Mouse (Mus musculus) heart, adult 2 months (tissue): ENCODE results near the gene Usp46. TPM values are rescaled to one million over a fixed set of nuclear protein-coding genes. Genes with fewer than 3 reads are reported as not detected.

ENCODE experiments used
- DNase-seq, 2 experiments: peaks; one replicate each; pipeline ENCODE4 v3.0.0; 2021
- H3K27ac ChIP-seq: fragments of 200-600 bp; 2 replicates; pipeline ENCODE4 v1.8.1; 2022
- H3K27me3 ChIP-seq: fragments of 200-500 bp; 2 replicates; pipeline ENCODE4 v1.6.1; 2012; ENCODE audit warnings: mild to moderate bottlenecking, low read length, inconsistent platforms, mixed read lengths; ENCODE audit not compliant: control insufficient read depth, insufficient read depth
- H3K36me3 ChIP-seq: fragments of 200-500 bp; 2 replicates; pipeline ENCODE4 v1.6.1; 2012; ENCODE audit warnings: low read length, inconsistent platforms; ENCODE audit not compliant: control insufficient read depth, insufficient read depth
- H3K4me1 ChIP-seq: fragments of 200-500 bp; 2 replicates; pipeline ENCODE4 v1.6.1; 2011; ENCODE audit warnings: low read length; ENCODE audit not compliant: control insufficient read depth, insufficient read depth
- H3K4me3 ChIP-seq: fragments of 200-600 bp; 2 replicates; pipeline ENCODE4 v1.8.1; 2022
- H3K79me2 ChIP-seq: fragments of 200-500 bp; replicated peaks from 2 replicates; pipeline ENCODE4 v1.6.1; 2012; ENCODE audit warnings: mild to moderate bottlenecking, inconsistent platforms, low read length, moderate library complexity, mixed read lengths; ENCODE audit not compliant: control insufficient read depth, insufficient read depth
- H3K9ac ChIP-seq: fragments of 200-500 bp; 2 replicates; pipeline ENCODE4 v1.6.1; 2012; ENCODE audit warnings: low read depth, mild to moderate bottlenecking, control low read depth, inconsistent platforms, low read length, mixed read lengths
- CTCF ChIP-seq: fragments of 200-600 bp; IDR thresholded peaks from 2 replicates; pipeline ENCODE4 v1.8.1; 2022; ENCODE audit warnings: antibody characterized with exemption, mild to moderate bottlenecking, moderate library complexity
- EP300 ChIP-seq: fragments of 200-500 bp; IDR thresholded peaks from 2 replicates; pipeline ENCODE4 v1.6.1; 2011; ENCODE audit warnings: low read depth, low read length, control low read depth; ENCODE audit not compliant: insufficient read depth
- POLR2A ChIP-seq: fragments of 200-500 bp; IDR thresholded peaks from 2 replicates; pipeline ENCODE4 v1.6.1; 2011; ENCODE audit warnings: mild to moderate bottlenecking, low read depth, low read length, control low read depth; ENCODE audit not compliant: insufficient read depth
- WGBS: fragments of 180-500 bp; shearing (Covaris S2); methylation state at CpG from one replicate; pipeline ENCODE4 v1.1.7; 2018; 5-methylcytosine and 5-hydroxymethylcytosine counted together
- intact Hi-C: fragments of 180-260 bp; cut with DNase I; formaldehyde crosslinking; loops from one replicate; pipeline ENCODE4 v1.15.1; 2025
- polyA plus RNA-seq: library from polyadenylated mRNA; depleted of rRNA; stranded (reverse); fragments of >200 nt; gene quantifications from 2 replicates; pipeline ENCODE4 v1.2.3, GENCODE M21; 2012
- total RNA-seq, 2 experiments: library from RNA; stranded (reverse); gene quantifications; 2 replicates each; pipeline ENCODE4 v1.2.3; 2021

The Usp46 gene
- total and polyA plus RNA-seq, 3 experiments: 6.4 to 37.1 (median 35.8) TPM

- H3K27me3 ChIP-seq: no peaks in the 10 kb centered on the region
- 89% methylated on average over 11 of the region's 11 CpGs for WGBS
- no peak overlapping the region for H3K27ac ChIP-seq
- peaks cover 2% of the 10 kb centered on the region; the same call in 1 of the 2 replicates for H3K4me1 ChIP-seq
- TF ChIP-seq POLR2A: no peak
- TF ChIP-seq CTCF: no peak
- H3K79me2 ChIP-seq: no peaks in the 10 kb centered on the region
- H3K36me3 ChIP-seq: peaks cover 17% of the 10 kb centered on the region
- no peak for DNase-seq
- intact Hi-C loops: no loop called here
- no peak overlapping the region for H3K9ac ChIP-seq
- H3K4me3 ChIP-seq: no peak overlapping the region
Observed at GRCm38 (mm10) chr5:74097116-74097853, 29.1 kb upstream of the Usp46 start.

DNA sequence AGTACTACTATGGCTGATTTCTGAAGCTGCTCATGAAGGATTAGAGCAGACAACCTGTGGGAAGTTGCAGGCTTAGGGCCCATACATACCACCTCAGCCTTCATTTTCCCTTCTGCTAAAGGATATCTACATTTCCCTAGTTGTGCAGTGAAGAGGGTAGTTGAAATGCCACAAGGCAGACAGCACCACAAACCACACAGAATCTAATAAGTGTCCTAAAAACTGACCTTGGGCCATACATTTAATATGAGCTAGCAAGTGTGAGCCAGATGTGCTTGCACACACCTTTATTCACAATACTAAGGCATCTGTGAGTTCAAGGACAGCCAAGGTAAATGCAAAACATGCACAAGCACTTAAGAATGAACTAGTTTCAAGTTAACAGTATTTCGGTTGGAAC lies 27.8 kb upstream of the Usp46 start:
- peaks cover 2% of the 10 kb centered on the region; the same call in 1 of the 2 replicates for H3K4me1 ChIP-seq
- intact Hi-C loops: no loop called here
- no peaks in the 10 kb centered on the region for H3K27me3 ChIP-seq
- WGBS: 92% methylated on average over 1 of the region's 1 CpGs
- TF ChIP-seq EP300 (no peak), CTCF (no peak), POLR2A (no peak)
- no peak for DNase-seq
- peaks cover 17% of the 10 kb centered on the region for H3K36me3 ChIP-seq
- H3K4me3 ChIP-seq: no peak overlapping the region
- no peak overlapping the region for H3K9ac ChIP-seq
- H3K27ac ChIP-seq: no peak overlapping the region
- no peaks in the 10 kb centered on the region for H3K79me2 ChIP-seq

GRCm38 (mm10) chr5:74095611-74096010 lies 27.4 kb upstream of the Usp46 start:
- Histone ChIP-seq H3K4me1 (peaks cover 2% of the 10 kb centered on the region; the same call in 1 of the 2 replicates), H3K79me2 (no peaks in the 10 kb centered on the region), H3K4me3 (no peak overlapping the region), H3K36me3 (peaks cover 17% of the 10 kb centered on the region), H3K9ac (no peak overlapping the region), H3K27me3 (no peaks in the 10 kb centered on the region), H3K27ac (no peak overlapping the region)
- no peak for DNase-seq
- WGBS: 88% methylated on average over 2 of the region's 2 CpGs
- intact Hi-C loops: no loop called here
- TF ChIP-seq POLR2A: no peak
- no peak for TF ChIP-seq CTCF
- TF ChIP-seq EP300: no peak

- Histone ChIP-seq H3K4me1 (peaks cover 2% of the 10 kb centered on the region; the same call in 1 of the 2 replicates), H3K79me2 (no peaks in the 10 kb centered on the region), H3K9ac (no peak overlapping the region), H3K4me3 (no peak overlapping the region), H3K36me3 (peaks cover 17% of the 10 kb centered on the region), H3K27ac (no peak overlapping the region), H3K27me3 (no peaks in the 10 kb centered on the region)
- DNase-seq: no peak
- intact Hi-C loops: loop anchor here (5.0 kb wide), 3 partner anchors 103 to 243 kb away; no protein-coding TSS in a partner anchor
- no peak for TF ChIP-seq POLR2A
- 86% methylated on average over 8 of the region's 8 CpGs for WGBS
Observed at GRCm38 (mm10) chr5:74094841-74095437, 26.7 kb upstream of the Usp46 start.

DNA sequence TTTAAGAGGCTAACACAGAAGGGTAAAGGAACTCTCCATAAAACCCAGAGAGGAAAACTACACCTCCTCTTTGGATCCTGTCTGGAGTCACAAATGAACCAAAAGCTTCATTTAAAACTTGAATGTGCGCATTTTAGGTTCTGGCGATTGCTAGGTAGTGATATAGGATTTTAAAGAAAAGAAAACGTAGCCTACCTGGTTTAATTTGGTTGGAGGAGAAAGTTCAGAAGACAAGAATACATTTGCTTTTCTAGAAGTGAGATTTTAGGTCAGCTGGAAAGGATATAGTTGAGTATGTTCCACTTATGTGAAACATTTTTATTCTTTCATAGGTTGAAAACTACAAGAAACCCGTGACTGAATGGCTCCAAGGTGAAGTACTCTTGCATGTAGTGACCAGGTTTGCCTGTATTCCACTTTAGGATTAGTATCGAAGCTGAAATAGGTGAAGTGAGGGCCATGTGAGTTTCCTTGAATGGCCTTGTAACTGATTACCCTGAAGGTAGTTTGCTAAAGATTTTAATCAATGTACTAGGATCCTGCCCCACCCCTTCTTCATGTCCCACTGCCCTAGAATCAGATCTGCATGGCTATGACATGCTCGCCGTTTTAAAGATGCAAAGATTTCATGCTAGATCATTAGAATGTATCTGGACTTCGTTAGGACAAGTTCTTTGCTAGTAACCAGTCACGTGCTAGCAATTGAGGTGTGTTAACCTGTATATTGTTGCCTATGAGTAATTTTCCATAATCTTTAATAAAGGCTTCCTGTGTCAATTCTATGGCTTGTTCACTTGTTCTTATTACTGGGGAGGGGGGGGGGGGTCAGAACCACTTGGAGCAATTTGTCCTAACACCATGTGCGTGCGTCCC lies 25.6 kb upstream of the Usp46 start:
- H3K9ac ChIP-seq: peak overlapping the region; percentile 100; the same call in 1 of the 2 replicates
- no peaks in the 10 kb centered on the region for H3K27me3 ChIP-seq
- peak overlapping the region; percentile 93 for H3K4me3 ChIP-seq
- peaks cover 17% of the 10 kb centered on the region for H3K36me3 ChIP-seq
- H3K4me1 ChIP-seq: peaks cover 2% of the 10 kb centered on the region; the same call in 1 of the 2 replicates
- H3K79me2 ChIP-seq: no peaks in the 10 kb centered on the region
- peak overlapping the region; percentile 95 for H3K27ac ChIP-seq
- TF ChIP-seq CTCF: no peak
- TF ChIP-seq EP300: no peak
- TF ChIP-seq POLR2A: no peak
- intact Hi-C loops: loop anchor here (2.0 to 5.0 kb wide), 4 partner anchors 101 to 241 kb away; no protein-coding TSS in a partner anchor
- DNase-seq: no peak
- 27% methylated on average over 11 of the region's 11 CpGs for WGBS
